Mouse (Mus musculus): Measurements from ENCODE around the gene Gkap1.

GRCm38 (mm10) chr13:58314991-58315390 is 39.5 kb upstream of the Gkap1 start:
- no peak for TF ChIP-seq CTCF (IDR thresholded peaks at IDR 0.05; ENCODE audit: control insufficient read depth, insufficient read depth, low read length)
- TF ChIP-seq POLR2A (IDR thresholded peaks at IDR 0.05; ENCODE audit: borderline replicate concordance, control insufficient read depth, low read depth, low read length) = no peak

Measured in bone marrow, adult 2 months (tissue).